Mouse (Mus musculus) megakaryocyte, embryonic 14.5 days (primary cell): ENCODE measurements at regions not wholly inside any gene's neighbourhood (a gene's known extent, or its start where the extent isn't known, plus 50 kb on each side); places are given as distances from the start of the nearest gene placed in this dataset.

Experiments used
- FLI1 ChIP-seq: IDR thresholded peaks from 2 replicates; pipeline ENCODE4 v1.6.1; 2012; ENCODE audit warnings: low read length, inconsistent platforms, mixed read lengths
- GATA1 ChIP-seq: IDR thresholded peaks from 3 replicates; pipeline ENCODE4 v1.6.1; 2012; ENCODE audit warnings: mixed read lengths, low read length, inconsistent platforms, borderline replicate concordance

GRCm38 (mm10) chr3:131040214-131040825 is 70.0 kb upstream of the Lef1 start:
- TF ChIP-seq FLI1 (no peak), GATA1 (no peak)
